Mouse (Mus musculus) retina, postnatal 7 days (tissue): Measurements from ENCODE around the gene Rnf224.
"Not testable (repeated sequence)": the region's sequence is repeated elsewhere in the genome, so short reads cannot be mapped to it uniquely, and the experiment has no call there.

Source experiments
- DNase-seq: peaks from one replicate; pipeline ENCODE4 v3.0.0-alpha.2; 2012; ENCODE audit warnings: low read depth, low spot score

Gene Rnf224

DNA sequence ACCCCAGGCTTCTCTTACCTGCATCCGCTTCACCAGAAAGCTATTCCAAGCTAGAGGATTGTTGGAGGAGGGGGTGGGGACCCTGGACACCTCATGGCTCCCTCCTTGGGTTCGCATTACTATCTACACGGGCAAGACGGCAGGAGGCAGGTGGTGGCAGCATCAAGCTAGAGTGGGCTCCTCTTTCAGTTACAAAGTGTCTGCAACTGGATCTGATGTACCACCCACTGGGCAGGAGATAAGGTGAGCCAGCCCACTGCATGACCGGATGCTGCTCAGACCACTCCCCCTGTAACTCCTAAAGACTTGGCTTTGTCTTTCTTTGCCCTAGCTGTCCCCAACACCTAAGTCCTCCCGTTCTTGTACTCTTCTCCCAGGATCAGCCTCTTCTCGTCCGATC lies at the start of gene Rnf224:
Gene Rnf224 (minus strand): TSS at position 174 of the 400 bp plus-strand sequence.
- DNase-seq = no peak

GRCm38 (mm10) chr2:25286314-25286713 lies 49.7 kb upstream of the Rnf224 start:
- DNase-seq = no peak

GRCm38 (mm10) chr2:25285551-25285950 lies 49.0 kb upstream of the Rnf224 start:
- DNase-seq = no peak

GRCm38 (mm10) chr2:25278928-25279882 lies 42.6 kb upstream of the Rnf224 start:
- no peak for DNase-seq

DNA sequence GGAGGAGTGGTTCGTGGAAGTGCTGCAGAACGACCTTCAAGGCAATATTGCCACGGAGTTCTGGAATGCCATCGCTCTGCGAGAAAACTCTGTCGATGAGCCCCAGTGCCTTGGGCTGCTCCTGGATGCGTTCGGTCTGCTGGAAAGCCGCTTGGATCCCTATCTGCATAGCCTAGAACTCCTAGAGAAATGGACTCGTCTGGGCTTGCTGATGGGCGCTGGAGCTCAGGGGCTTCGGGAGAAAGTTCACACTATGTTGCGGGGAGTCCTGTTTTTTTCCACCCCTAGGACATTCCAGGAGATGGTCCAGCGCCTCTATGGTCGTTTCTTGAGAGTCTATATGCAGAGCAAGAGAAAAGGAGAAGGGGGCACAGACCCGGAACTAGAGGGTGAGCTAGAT lies 36.4 kb upstream of the Rnf224 start:
- DNase-seq = no peak

- no peak for DNase-seq
Measured at GRCm38 (mm10) chr2:25272515-25272914, 35.9 kb upstream of the Rnf224 start.

DNA sequence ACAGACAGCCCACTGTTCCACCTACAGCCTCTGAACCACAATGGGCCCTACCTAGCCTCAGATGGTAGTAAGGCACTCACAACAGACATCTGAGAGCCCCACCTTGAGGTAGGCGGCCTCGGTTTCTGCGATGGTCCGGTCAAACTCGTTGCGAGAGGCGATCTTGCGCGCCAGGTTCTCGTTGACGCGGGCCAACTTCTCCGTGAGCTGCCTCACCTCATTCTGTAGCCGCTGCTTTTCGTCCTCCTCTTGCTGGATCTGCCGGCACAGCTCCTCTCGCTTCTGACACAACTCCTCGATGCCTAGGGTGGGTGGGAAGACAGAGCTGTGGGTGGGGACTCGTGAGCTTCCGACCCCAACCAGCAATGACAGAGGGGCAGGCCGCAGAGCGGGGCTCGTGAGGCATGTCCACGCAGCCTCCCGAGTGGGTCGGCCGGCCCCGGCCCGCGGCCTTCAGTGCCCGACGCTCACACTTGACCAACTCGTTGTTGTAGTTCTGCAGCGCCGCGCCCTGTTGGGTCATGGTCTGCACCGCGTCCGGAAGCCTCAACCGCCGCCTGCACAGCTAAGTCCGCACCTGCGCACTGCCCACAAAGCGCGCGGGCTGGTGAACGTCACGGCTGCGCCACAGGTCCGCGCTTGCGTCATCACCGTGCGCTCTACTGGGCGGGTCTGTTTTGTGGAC lies 35.4 kb upstream of the Rnf224 start, which contains the start of the genes Ssna1 and Anapc2:
Gene Ssna1 (minus strand): TSS at position 612 of the 685 bp plus-strand sequence.
Gene Anapc2 (plus strand): TSS at position 652 of the 685 bp plus-strand sequence.
- peak; percentile 96 for DNase-seq

- no peak for DNase-seq
Measured at GRCm38 (mm10) chr2:25267746-25268309, 31.2 kb upstream of the Rnf224 start.

- DNase-seq = no peak
Measured at GRCm38 (mm10) chr2:25267241-25267640, 30.7 kb upstream of the Rnf224 start.

DNA sequence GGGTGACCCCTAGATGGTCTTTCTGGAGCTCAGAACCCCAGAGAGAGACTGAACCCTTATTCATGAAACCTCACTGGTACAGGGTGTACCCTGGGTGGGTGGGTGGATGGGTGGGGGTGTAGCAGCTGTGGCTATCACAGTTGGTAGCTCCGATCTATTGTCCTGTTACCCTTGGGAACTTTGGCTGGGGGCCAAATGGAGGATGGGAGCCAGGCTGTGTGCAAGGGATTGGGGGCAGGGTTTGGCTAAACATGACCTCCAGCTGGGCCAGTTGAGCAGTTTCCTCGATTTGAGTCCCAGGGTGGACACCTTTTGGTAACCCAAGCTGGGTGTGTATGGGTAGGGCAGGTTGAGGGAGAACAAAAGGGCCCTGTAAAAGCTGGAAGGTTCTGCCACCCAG lies 30.1 kb upstream of the Rnf224 start:
- DNase-seq = no peak

- no peak for DNase-seq
Measured at GRCm38 (mm10) chr2:25265897-25266656, 29.5 kb upstream of the Rnf224 start.

GRCm38 (mm10) chr2:25264851-25265250 lies 28.3 kb upstream of the Rnf224 start:
- no peak for DNase-seq

DNA sequence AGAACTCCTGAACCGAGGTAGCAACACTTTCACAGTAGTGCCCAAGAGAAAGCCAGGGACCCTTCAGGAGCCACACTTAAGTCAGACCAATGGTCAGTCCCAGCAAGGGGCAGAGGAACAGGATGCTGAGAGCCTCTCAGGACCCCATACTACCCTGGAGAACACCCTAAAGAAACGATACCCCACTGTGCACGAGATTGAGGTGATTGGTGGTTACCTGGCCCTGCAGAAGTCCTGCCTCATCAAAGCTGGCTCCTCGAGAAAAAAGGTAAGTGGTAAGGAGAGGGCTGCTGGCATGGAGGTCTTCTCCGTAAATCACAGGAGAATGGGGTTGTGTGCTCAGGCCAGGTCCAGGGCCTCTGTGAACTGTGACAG lies 27.7 kb upstream of the Rnf224 start:
- DNase-seq = no peak

GRCm38 (mm10) chr2:25263623-25264285 lies 27.2 kb upstream of the Rnf224 start:
- no peak for DNase-seq

- DNase-seq = no peak
Measured at GRCm38 (mm10) chr2:25262795-25263622, 26.4 kb upstream of the Rnf224 start.

DNA sequence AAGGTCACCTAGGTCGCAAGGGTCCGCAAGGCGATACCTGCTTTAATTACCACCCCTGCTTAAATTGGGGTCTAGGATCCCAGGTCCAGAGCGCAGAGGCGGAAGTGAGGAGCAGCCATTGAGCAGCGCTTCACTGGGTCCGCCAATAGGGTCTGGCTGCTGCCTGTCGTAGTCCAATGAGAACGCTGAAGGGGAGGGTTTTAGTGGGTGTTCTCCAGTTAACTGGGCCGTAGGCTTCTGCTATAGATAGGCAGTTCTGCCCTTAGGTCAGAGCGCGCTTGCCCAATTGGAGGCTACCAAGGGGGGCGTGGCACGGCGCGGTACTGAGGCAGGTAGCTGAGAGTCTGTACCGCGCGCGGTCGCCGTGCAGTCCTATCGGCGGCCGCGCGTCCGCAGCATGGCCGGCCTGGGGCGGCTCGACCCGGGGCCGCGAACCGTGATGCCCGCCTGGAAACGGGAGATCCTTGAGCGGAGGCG lies 25.7 kb upstream of the Rnf224 start, which contains the start of gene Tprn:
Gene Tprn (plus strand): TSS at position 328 of the 477 bp plus-strand sequence.
- peak; percentile 90 for DNase-seq

GRCm38 (mm10) chr2:25261870-25262269 lies 25.3 kb upstream of the Rnf224 start:
- DNase-seq = no peak

DNA sequence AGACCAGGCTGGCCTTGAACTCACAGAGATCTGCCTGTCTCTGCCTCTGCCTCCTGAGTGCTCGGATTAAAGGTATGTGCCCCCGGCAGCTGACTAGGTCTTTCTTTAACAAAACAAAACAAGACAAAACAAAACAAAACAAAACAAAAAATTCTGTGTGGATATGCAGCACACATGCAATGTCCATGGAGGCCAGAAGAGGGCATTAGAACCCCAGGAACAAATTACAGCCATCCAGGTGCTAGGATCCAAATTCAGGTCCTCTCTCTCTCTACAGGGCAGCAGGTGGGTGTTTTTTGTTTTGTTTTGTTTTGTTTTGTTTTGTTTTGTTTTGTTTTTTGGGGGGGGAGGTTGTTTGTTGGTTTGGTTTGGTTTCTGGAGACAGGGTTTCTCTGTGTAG lies 22.3 kb upstream of the Rnf224 start:
- no peak for DNase-seq

DNA sequence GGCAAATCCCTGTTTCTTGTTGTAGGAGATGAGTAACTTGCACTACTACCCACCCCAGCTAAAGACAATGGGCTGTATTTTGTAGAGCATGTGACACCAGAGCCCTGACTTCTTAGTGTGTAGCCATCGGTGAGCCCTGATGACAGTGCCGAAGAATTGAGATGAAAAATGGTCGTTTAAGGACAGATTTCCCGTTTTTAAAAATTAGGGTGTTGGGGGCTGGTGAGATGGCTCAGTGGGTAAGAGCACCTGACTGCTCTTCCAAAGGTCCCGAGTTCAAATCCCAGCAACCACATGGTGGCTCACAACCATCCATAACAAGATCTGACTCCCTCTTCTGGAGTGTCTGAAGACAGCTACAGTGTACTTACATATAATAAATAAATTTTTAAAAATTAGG lies 20.7 kb upstream of the Rnf224 start:
- not testable (repeated sequence) for DNase-seq
